In genomic region chr9:82759979-82760378, GRCm38 (mm10) we compare ENCODE assay signal across 22 mouse cellular contexts.
"Had no signal": no experiment of that assay in that cellular context is flagged by ENCODE, and none has a peak within 500 bp of the region (broad histone marks: within the 10 kb centered on the region; RNA-seq: fewer than 3 reads in every experiment).

No protein-coding gene starts in this region.

- H3K36me3 ChIP-seq: heart, embryonic 13.5 days; heart, embryonic 15.5 days; hindbrain, embryonic 13.5 days; hindbrain, embryonic 15.5 days; limb, embryonic 15.5 days; liver, embryonic 12.5 days had no signal

- DNase-seq: gastrocnemius, postnatal 14 days; gastrocnemius, postnatal 36 days; heart, adult 11 months; heart, adult 2 months; heart, postnatal 14 days; heart, postnatal 36 days; kidney, adult 11 months; kidney, adult 8-10 months; kidney, postnatal 10 days; kidney, postnatal 25 days; kidney, postnatal 4 days had no signal

- H3K9ac ChIP-seq: heart, embryonic 13.5 days; heart, embryonic 15.5 days; hindbrain, embryonic 13.5 days; hindbrain, embryonic 15.5 days; limb, embryonic 15.5 days; liver, embryonic 12.5 days had no signal

- H3K4me2 ChIP-seq: heart, embryonic 11.5 days; heart, embryonic 13.5 days; heart, embryonic 15.5 days; hindbrain, embryonic 13.5 days; hindbrain, embryonic 15.5 days; limb, embryonic 15.5 days; liver, embryonic 12.5 days had no signal

- ATAC-seq: hindbrain, postnatal 0 days; intestine, embryonic 16.5 days; liver, embryonic 12.5 days had no signal

- H3K4me1 ChIP-seq: heart, embryonic 13.5 days; heart, embryonic 15.5 days; hindbrain, embryonic 13.5 days; hindbrain, embryonic 15.5 days; limb, embryonic 15.5 days; liver, embryonic 12.5 days had no signal

- H3K9me3 ChIP-seq: heart, embryonic 13.5 days; heart, embryonic 15.5 days; hindbrain, embryonic 13.5 days; hindbrain, embryonic 15.5 days; limb, embryonic 15.5 days; liver, embryonic 12.5 days had no signal

- H3K27me3 ChIP-seq: heart, embryonic 13.5 days; heart, embryonic 15.5 days; hindbrain, embryonic 13.5 days; hindbrain, embryonic 15.5 days; limb, embryonic 15.5 days; liver, embryonic 12.5 days had no signal

- H3K27ac ChIP-seq: heart, adult 2 months; heart, embryonic 13.5 days; heart, embryonic 15.5 days; hindbrain, embryonic 13.5 days; hindbrain, embryonic 15.5 days; hindbrain, postnatal 0 days; layer of hippocampus, adult 2 months; left cerebral cortex, adult 2 months; limb, embryonic 15.5 days; liver, embryonic 12.5 days had no signal

- H3K4me3 ChIP-seq: heart, adult 2 months; heart, embryonic 13.5 days; heart, embryonic 15.5 days; hindbrain, embryonic 13.5 days; hindbrain, embryonic 15.5 days; layer of hippocampus, adult 2 months; left cerebral cortex, adult 2 months; limb, embryonic 15.5 days; liver, embryonic 12.5 days had no signal
